Mouse (Mus musculus): Measurements from ENCODE around the gene Nostrin. TPM values are rescaled to one million over a fixed set of nuclear protein-coding genes. Genes with fewer than 3 reads are reported as not detected.

Nostrin gene
- polyA plus RNA-seq, 1 experiment = 1.2 TPM

GRCm38 (mm10) chr2:69224724-69225123, 89.1 kb downstream of the Nostrin start:
- no peak overlapping the region for H3K27ac ChIP-seq (ENCODE audit: insufficient read depth, low read length)
- TF ChIP-seq CTCF (IDR thresholded peaks at IDR 0.05; ENCODE audit: extremely low read depth, insufficient read depth, insufficient read length, insufficient replicate concordance) (no peak), POLR2A (IDR thresholded peaks at IDR 0.05; ENCODE audit: low read depth, low read length) (no peak)
- 69% methylated on average over 2 of the region's 2 CpGs for WGBS
- H3K27me3 ChIP-seq (ENCODE audit: control insufficient read depth, insufficient read depth, low read length) = no peaks in the 10 kb centered on the region
- H3K36me3 ChIP-seq (ENCODE audit: control insufficient read depth, insufficient read depth, low read length) = no peaks in the 10 kb centered on the region
- no peaks in the 10 kb centered on the region for H3K4me1 ChIP-seq (ENCODE audit: control insufficient read depth, insufficient read depth, insufficient read length)
- H3K4me3 ChIP-seq (ENCODE audit: extremely low read depth, insufficient read depth, insufficient read length) = no peak overlapping the region
- no peak for DNase-seq (ENCODE audit: low read depth in 1 of 2, low spot score in 2 of 2)

GRCm38 (mm10) chr2:69226876-69227275, 91.3 kb downstream of the Nostrin start:
- Histone ChIP-seq H3K4me3 (ENCODE audit: extremely low read depth, insufficient read depth, insufficient read length) (no peak overlapping the region), H3K36me3 (ENCODE audit: control insufficient read depth, insufficient read depth, low read length) (no peaks in the 10 kb centered on the region), H3K4me1 (ENCODE audit: control insufficient read depth, insufficient read depth, insufficient read length) (no peaks in the 10 kb centered on the region), H3K27me3 (ENCODE audit: control insufficient read depth, insufficient read depth, low read length) (no peaks in the 10 kb centered on the region), H3K27ac (ENCODE audit: insufficient read depth, low read length) (no peak overlapping the region)
- no peak for DNase-seq (ENCODE audit: low read depth in 1 of 2, low spot score in 2 of 2)
- WGBS = 92% methylated on average over 9 of the region's 9 CpGs
- TF ChIP-seq POLR2A (IDR thresholded peaks at IDR 0.05; ENCODE audit: low read depth, low read length) (no peak), CTCF (IDR thresholded peaks at IDR 0.05; ENCODE audit: extremely low read depth, insufficient read depth, insufficient read length, insufficient replicate concordance) (no peak)

- 91% methylated on average over 6 of the region's 6 CpGs for WGBS
- Histone ChIP-seq H3K36me3 (ENCODE audit: control insufficient read depth, insufficient read depth, low read length) (no peaks in the 10 kb centered on the region), H3K27ac (ENCODE audit: insufficient read depth, low read length) (no peak overlapping the region), H3K4me1 (ENCODE audit: control insufficient read depth, insufficient read depth, insufficient read length) (no peaks in the 10 kb centered on the region), H3K4me3 (ENCODE audit: extremely low read depth, insufficient read depth, insufficient read length) (no peak overlapping the region), H3K27me3 (ENCODE audit: control insufficient read depth, insufficient read depth, low read length) (no peaks in the 10 kb centered on the region)
- TF ChIP-seq POLR2A (IDR thresholded peaks at IDR 0.05; ENCODE audit: low read depth, low read length) = no peak
- no peak for TF ChIP-seq CTCF (IDR thresholded peaks at IDR 0.05; ENCODE audit: extremely low read depth, insufficient read depth, insufficient read length, insufficient replicate concordance)
- DNase-seq (ENCODE audit: low read depth in 1 of 2, low spot score in 2 of 2) = no peak
Measured at GRCm38 (mm10) chr2:69228635-69229034, 93.0 kb downstream of the Nostrin start.

GRCm38 (mm10) chr2:69230137-69230536, 94.5 kb downstream of the Nostrin start:
- no peak overlapping the region for H3K27ac ChIP-seq (ENCODE audit: insufficient read depth, low read length)
- H3K36me3 ChIP-seq (ENCODE audit: control insufficient read depth, insufficient read depth, low read length) = no peaks in the 10 kb centered on the region
- 67% methylated on average over 2 of the region's 2 CpGs for WGBS
- no peaks in the 10 kb centered on the region for H3K4me1 ChIP-seq (ENCODE audit: control insufficient read depth, insufficient read depth, insufficient read length)
- no peak for DNase-seq (ENCODE audit: low read depth in 1 of 2, low spot score in 2 of 2)
- no peak overlapping the region for H3K4me3 ChIP-seq (ENCODE audit: extremely low read depth, insufficient read depth, insufficient read length)
- no peak for TF ChIP-seq POLR2A (IDR thresholded peaks at IDR 0.05; ENCODE audit: low read depth, low read length)
- no peak for TF ChIP-seq CTCF (IDR thresholded peaks at IDR 0.05; ENCODE audit: extremely low read depth, insufficient read depth, insufficient read length, insufficient replicate concordance)
- H3K27me3 ChIP-seq (ENCODE audit: control insufficient read depth, insufficient read depth, low read length) = no peaks in the 10 kb centered on the region

- Histone ChIP-seq H3K27me3 (ENCODE audit: control insufficient read depth, insufficient read depth, low read length) (no peaks in the 10 kb centered on the region), H3K4me3 (ENCODE audit: extremely low read depth, insufficient read depth, insufficient read length) (no peak overlapping the region)
Measured at GRCm38 (mm10) chr2:69232101-69232500, 96.5 kb downstream of the Nostrin start.

GRCm38 (mm10) chr2:69234976-69235678, 99.5 kb downstream of the Nostrin start:
- Histone ChIP-seq H3K4me3 (ENCODE audit: extremely low read depth, insufficient read depth, insufficient read length) (no peak overlapping the region), H3K4me1 (ENCODE audit: control insufficient read depth, insufficient read depth, insufficient read length) (no peaks in the 10 kb centered on the region), H3K36me3 (ENCODE audit: control insufficient read depth, insufficient read depth, low read length) (no peaks in the 10 kb centered on the region), H3K27ac (ENCODE audit: insufficient read depth, low read length) (no peak overlapping the region), H3K27me3 (ENCODE audit: control insufficient read depth, insufficient read depth, low read length) (no peaks in the 10 kb centered on the region)
- WGBS = 92% methylated on average over 5 of the region's 5 CpGs
- no peak for DNase-seq (ENCODE audit: low read depth in 1 of 2, low spot score in 2 of 2)
- TF ChIP-seq POLR2A (IDR thresholded peaks at IDR 0.05; ENCODE audit: low read depth, low read length) (no peak), CTCF (IDR thresholded peaks at IDR 0.05; ENCODE audit: extremely low read depth, insufficient read depth, insufficient read length, insufficient replicate concordance) (no peak)

More at GRCm38 (mm10) chr2:69232101-69232500, 96.5 kb downstream of the Nostrin start:
- DNase-seq (ENCODE audit: low read depth in 1 of 2, low spot score in 2 of 2) = no peak
- H3K27ac ChIP-seq (ENCODE audit: insufficient read depth, low read length) = no peak overlapping the region
- TF ChIP-seq CTCF (IDR thresholded peaks at IDR 0.05; ENCODE audit: extremely low read depth, insufficient read depth, insufficient read length, insufficient replicate concordance) (no peak), POLR2A (IDR thresholded peaks at IDR 0.05; ENCODE audit: low read depth, low read length) (no peak)
- no peaks in the 10 kb centered on the region for H3K36me3 ChIP-seq (ENCODE audit: control insufficient read depth, insufficient read depth, low read length)
- no peaks in the 10 kb centered on the region for H3K4me1 ChIP-seq (ENCODE audit: control insufficient read depth, insufficient read depth, insufficient read length)

Other genes with a start within 250 kb of the Nostrin start
- gene Spc25, start 70.4 kb downstream of the Nostrin start, polyA plus RNA-seq (2012; rRNA removed) = 0.73 and 1.2 TPM in 2 replicates
- not detected in 2 replicates for gene G6pc2, start 75.3 kb downstream of the Nostrin start, polyA plus RNA-seq (2012; rRNA removed)
- gene Abcb11, start 206.8 kb downstream of the Nostrin start, polyA plus RNA-seq (2012; rRNA removed) = not detected in 2 replicates
- 0.20 and 0.29 TPM in 2 replicates for gene Dhrs9, start 244.6 kb downstream of the Nostrin start, polyA plus RNA-seq (2012; rRNA removed)